Mouse (Mus musculus) lung, postnatal 0 days (tissue): ENCODE measurements around the gene Kcnq5. TPM values are rescaled to one million over a fixed set of nuclear protein-coding genes. Genes with fewer than 3 reads are reported as not detected.
A peak's percentile ranks its signal among the peaks of the same experiment; 100 is the strongest.

Experiments
- ATAC-seq: fragments of 200-750 bp; cut with Nextera tagmentation; 2 replicates; pipeline ENCODE4 v1.8.0; 2017; ENCODE audit warnings: moderate library complexity
- DNase-seq: peaks from one replicate; pipeline ENCODE4 v3.0.0-alpha.2; 2016; ENCODE audit warnings: low spot score
- H3K27ac ChIP-seq: fragments of 300-500 bp; sonication (generic); 2 replicates; pipeline ENCODE4 v1.5.1; 2014; ENCODE audit warnings: antibody characterized with exemption, mild to moderate bottlenecking, low read length, mixed read lengths
- H3K27me3 ChIP-seq: fragments of 300-500 bp; sonication (generic); replicated peaks from 2 replicates; pipeline ENCODE4 v1.6.1; 2014; ENCODE audit warnings: low read length, mixed read lengths; ENCODE audit not compliant: insufficient read depth
- H3K36me3 ChIP-seq: fragments of 300-500 bp; sonication (generic); 2 replicates; pipeline ENCODE4 v1.6.1; 2014; ENCODE audit warnings: low read length, mixed read lengths; ENCODE audit not compliant: insufficient read depth
- H3K4me1 ChIP-seq: fragments of 300-500 bp; sonication (generic); 2 replicates; pipeline ENCODE4 v1.6.1; 2014; ENCODE audit warnings: antibody characterized with exemption, low read depth, low read length, mixed read lengths; ENCODE audit not compliant: insufficient read depth
- H3K4me2 ChIP-seq: fragments of 300-500 bp; sonication (generic); replicated peaks from 2 replicates; pipeline ENCODE4 v1.6.1; 2014; ENCODE audit warnings: low read depth, mild to moderate bottlenecking, low read length, moderate library complexity, mixed read lengths
- H3K4me3 ChIP-seq: fragments of 300-500 bp; sonication (generic); 2 replicates; pipeline ENCODE4 v1.5.1; 2014; ENCODE audit warnings: low read depth, low read length
- H3K9ac ChIP-seq: fragments of 300-500 bp; sonication (generic); replicated peaks from 2 replicates; pipeline ENCODE4 v1.6.1; 2014; ENCODE audit warnings: low read depth, mild to moderate bottlenecking
- H3K9me3 ChIP-seq: fragments of 300-500 bp; sonication (generic); 2 replicates; pipeline ENCODE4 v1.6.1; 2016; ENCODE audit warnings: low read length, mixed read lengths
- CTCF ChIP-seq: IDR thresholded peaks from 2 replicates; pipeline ENCODE4 v1.5.1; 2016; ENCODE audit warnings: antibody characterized with exemption, mild to moderate bottlenecking
- EP300 ChIP-seq: IDR thresholded peaks from 2 replicates; pipeline ENCODE4 v1.6.1; 2016; ENCODE audit warnings: antibody characterized with exemption, mild to moderate bottlenecking, control low read depth
- WGBS: fragments of 180-500 bp; shearing (Covaris S2); extraction: QIAGEN DNeasy Blood & Tissue Kit; methylation state at CpG from one replicate; pipeline ENCODE4 v1.1.7; 2014; 5-methylcytosine and 5-hydroxymethylcytosine counted together
- polyA plus RNA-seq: library from polyadenylated mRNA; unstranded; fragments of >200 nt; fragmentation: Nextera tagmentation; extraction: Ambion mirVana; gene quantifications from 2 replicates; pipeline ENCODE4 v1.2.1, GENCODE M21; 2015

Kcnq5 gene
- polyA plus RNA-seq, 1 experiment from 2014 or later, result 1.5 TPM

DNA sequence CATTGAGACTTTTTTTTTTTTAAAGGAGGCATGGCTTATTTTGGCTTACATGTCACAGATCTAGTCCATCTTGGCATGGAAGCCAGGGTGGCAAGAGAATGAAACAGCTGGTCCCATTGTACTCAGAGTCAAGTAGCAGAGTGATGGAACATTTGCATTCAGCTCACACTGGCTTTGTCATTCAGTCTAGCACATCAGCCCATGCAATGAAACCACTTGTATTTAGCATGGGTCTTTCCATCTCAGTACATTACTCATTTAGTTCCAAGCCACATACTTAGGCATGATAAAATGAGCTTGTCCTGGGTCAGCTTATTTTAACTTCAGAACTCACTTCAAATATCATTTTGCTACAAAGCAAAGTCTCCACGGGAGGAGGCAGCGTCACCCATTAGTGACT lies 156.7 kb downstream of the Kcnq5 start:
- Histone ChIP-seq H3K27me3 (no peaks in the 10 kb centered on the region), H3K4me2 (no peak overlapping the region), H3K27ac (no peak overlapping the region), H3K36me3 (no peaks in the 10 kb centered on the region), H3K9ac (no peak overlapping the region), H3K4me3 (no peak overlapping the region), H3K4me1 (no peaks in the 10 kb centered on the region), H3K9me3 (no peaks in the 10 kb centered on the region)
- TF ChIP-seq EP300 (no peak), CTCF (no peak)
- WGBS, result 53% methylated on average over 2 of the region's 2 CpGs
- ATAC-seq, result no peak
- no peak for DNase-seq

DNA sequence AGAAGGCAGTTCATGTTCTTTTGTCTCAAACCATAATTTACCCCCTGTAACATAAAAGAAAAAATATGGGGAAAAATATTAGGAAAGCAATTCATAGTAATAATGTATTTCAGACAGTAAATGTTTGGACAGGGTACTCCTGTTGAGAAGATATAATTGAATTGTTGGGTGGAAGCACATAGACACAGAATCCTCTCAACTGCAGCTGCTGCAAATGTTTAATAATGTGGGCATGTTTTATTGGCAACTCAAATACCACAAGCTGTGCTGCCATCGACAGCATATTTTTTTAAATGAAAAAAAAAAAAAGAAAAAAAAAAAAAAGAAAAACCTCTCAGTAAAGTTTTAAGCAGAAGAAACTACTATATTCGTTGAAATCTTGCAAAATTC lies 157.3 kb downstream of the Kcnq5 start:
- H3K9me3 ChIP-seq, result no peaks in the 10 kb centered on the region
- H3K4me2 ChIP-seq, result no peak overlapping the region
- H3K9ac ChIP-seq, result no peak overlapping the region
- 48% methylated on average over 2 of the region's 2 CpGs for WGBS
- no peak for TF ChIP-seq EP300
- no peak for TF ChIP-seq CTCF
- H3K27me3 ChIP-seq, result no peaks in the 10 kb centered on the region
- no peak overlapping the region for H3K4me3 ChIP-seq
- H3K4me1 ChIP-seq, result no peaks in the 10 kb centered on the region
- no peaks in the 10 kb centered on the region for H3K36me3 ChIP-seq
- no peak for ATAC-seq
- no peak for DNase-seq
- H3K27ac ChIP-seq, result no peak overlapping the region

DNA sequence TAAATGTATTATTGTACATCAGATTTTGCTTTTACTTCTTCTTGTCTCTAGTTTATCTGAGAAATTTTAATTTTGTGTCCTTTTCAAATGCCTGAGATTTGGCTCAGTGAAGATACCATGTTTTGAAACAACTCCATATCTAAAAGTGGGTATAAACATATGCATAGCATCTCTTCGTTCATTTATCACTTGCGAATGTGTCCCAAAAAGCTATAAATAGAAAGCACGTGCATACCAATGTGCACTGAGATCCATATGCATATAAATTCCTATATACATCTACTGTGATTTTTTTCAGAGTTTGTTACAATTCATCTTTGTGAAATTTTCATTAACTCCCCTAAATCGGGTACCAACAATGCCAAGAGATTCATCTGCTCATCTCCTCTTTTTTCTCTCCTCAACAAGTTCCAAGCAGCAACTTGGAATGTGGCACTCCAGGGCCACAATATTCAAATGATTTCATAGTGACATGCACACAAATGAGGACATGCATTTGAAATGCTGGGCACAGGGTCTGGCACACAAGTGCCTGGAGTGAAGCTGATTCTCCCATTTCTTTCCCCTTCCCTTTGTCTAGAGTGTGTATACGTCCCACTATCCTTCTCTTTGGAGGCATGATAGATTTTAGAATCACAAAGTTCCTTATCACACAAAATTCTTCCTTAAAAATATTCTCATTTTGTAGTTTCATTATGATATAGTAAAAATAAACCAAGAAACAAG lies 157.8 kb downstream of the Kcnq5 start:
- Histone ChIP-seq H3K9me3 (no peaks in the 10 kb centered on the region), H3K36me3 (no peaks in the 10 kb centered on the region), H3K27me3 (no peaks in the 10 kb centered on the region), H3K4me1 (no peaks in the 10 kb centered on the region), H3K4me2 (no peak overlapping the region), H3K4me3 (no peak overlapping the region), H3K9ac (no peak overlapping the region), H3K27ac (no peak overlapping the region)
- TF ChIP-seq CTCF (no peak), EP300 (no peak)
- 73% methylated on average over 5 of the region's 5 CpGs for WGBS
- no peak for ATAC-seq
- no peak for DNase-seq

DNA sequence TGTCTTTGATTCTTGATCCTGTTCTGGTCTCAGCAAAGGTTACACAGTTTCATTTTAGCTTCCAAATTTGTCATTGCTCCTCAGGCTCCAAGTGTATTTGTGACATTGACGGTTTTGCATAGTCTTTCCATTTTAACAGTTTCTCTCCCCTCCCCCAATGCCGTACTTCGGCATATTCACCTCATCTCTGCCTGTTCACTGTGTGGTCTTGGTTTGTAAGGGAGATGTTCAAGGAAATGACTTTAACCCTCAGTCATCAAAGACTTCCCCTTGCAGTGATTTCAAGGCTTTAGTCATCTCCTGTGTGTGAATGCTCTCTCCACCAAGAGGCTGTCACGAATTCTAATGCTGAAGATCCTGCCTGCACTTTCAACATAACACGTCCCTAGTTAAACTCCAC lies 181.0 kb downstream of the Kcnq5 start:
- H3K9me3 ChIP-seq, result no peaks in the 10 kb centered on the region
- 62% methylated on average over 5 of the region's 5 CpGs for WGBS
- DNase-seq, result no peak
- no peak overlapping the region for H3K4me3 ChIP-seq
- TF ChIP-seq EP300 (no peak), CTCF (no peak)
- no peaks in the 10 kb centered on the region for H3K27me3 ChIP-seq
- no peak overlapping the region for H3K4me2 ChIP-seq
- H3K27ac ChIP-seq, result no peak overlapping the region
- no peaks in the 10 kb centered on the region for H3K36me3 ChIP-seq
- H3K9ac ChIP-seq, result no peak overlapping the region
- no peaks in the 10 kb centered on the region for H3K4me1 ChIP-seq
- no peak for ATAC-seq

DNA sequence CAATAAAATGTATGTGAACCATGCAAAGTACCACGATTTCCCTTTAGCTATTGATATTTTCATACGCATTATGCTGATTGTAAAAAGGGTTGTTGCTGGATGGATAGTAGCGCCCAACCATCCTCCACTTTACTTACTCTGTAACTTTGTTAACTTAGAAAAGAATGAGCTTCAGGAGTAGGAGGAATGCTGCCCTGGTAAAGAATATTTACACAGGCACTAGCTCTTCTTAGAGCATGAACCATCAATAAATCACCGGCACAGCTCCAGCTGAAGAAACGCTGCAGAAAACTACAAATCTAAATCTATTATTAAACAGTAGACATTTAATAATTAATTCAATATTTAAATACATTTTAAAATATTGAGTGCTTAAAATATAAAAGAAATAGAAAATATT lies 184.2 kb downstream of the Kcnq5 start:
- Histone ChIP-seq H3K9ac (no peak overlapping the region), H3K9me3 (no peaks in the 10 kb centered on the region), H3K36me3 (no peaks in the 10 kb centered on the region), H3K27me3 (no peaks in the 10 kb centered on the region), H3K4me1 (no peaks in the 10 kb centered on the region), H3K4me2 (no peak overlapping the region), H3K4me3 (no peak overlapping the region), H3K27ac (no peak overlapping the region)
- no peak for ATAC-seq
- TF ChIP-seq CTCF (no peak), EP300 (no peak)
- no peak for DNase-seq
- 76% methylated on average over 5 of the region's 5 CpGs for WGBS

DNA sequence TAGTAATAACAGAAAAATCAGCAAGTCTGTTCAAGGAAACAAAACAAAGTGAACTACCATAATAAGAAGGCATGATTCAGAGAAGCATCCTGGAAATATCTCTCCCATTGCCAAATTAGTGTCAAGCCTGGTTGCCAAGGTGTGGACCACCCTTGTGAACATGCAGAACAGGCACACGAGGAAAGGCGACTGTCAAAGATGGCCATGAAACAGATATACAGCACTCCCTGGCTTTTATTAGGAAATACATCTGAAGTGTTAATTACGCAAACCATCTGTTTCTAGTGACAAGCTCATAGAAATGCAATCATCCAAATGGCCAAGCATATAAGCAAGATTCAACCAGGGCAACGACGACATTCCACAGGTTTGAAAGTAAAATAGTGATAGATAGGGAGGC lies 187.8 kb downstream of the Kcnq5 start:
- peak; percentile 64 for ATAC-seq

More for the DNA sequence above, 187.8 kb downstream of the Kcnq5 start:
- Histone ChIP-seq H3K4me2 (no peak overlapping the region), H3K36me3 (no peaks in the 10 kb centered on the region), H3K9ac (no peak overlapping the region), H3K9me3 (no peaks in the 10 kb centered on the region), H3K4me3 (no peak overlapping the region), H3K4me1 (no peaks in the 10 kb centered on the region), H3K27ac (no peak overlapping the region), H3K27me3 (no peaks in the 10 kb centered on the region)
- peak; percentile 63 for DNase-seq
- 42% methylated on average over 5 of the region's 5 CpGs for WGBS
- TF ChIP-seq EP300, result peak; percentile 33; the same call in 1 of the 2 replicates
- TF ChIP-seq CTCF, result no peak
